Mouse (Mus musculus) forebrain, embryonic 11.5 days (tissue): ENCODE results near the gene Msl1. TPM values are rescaled to one million over a fixed set of nuclear protein-coding genes. Genes with fewer than 3 reads are reported as not detected.

Experiments
- ATAC-seq: fragments of 200-750 bp; cut with Nextera tagmentation; replicated peaks from 2 replicates; pipeline ENCODE4 v1.8.0; 2017; ENCODE audit warnings: moderate TSS enrichment; ENCODE audit not compliant: low FRiP score
- DNase-seq: peaks from one replicate; pipeline ENCODE4 v3.0.0-alpha.2; 2017; ENCODE audit warnings: low spot score
- H3K27ac ChIP-seq: fragments of 300-500 bp; sonication (generic); 2 replicates; pipeline ENCODE4 v1.5.1; 2014; ENCODE audit warnings: low read depth, low read length
- H3K27me3 ChIP-seq: fragments of 300-500 bp; sonication (generic); 2 replicates; pipeline ENCODE4 v1.6.1; 2014; ENCODE audit warnings: mild to moderate bottlenecking, low read length, mixed read lengths; ENCODE audit not compliant: control insufficient read depth, insufficient read depth
- H3K36me3 ChIP-seq: fragments of 300-500 bp; sonication (generic); 2 replicates; pipeline ENCODE4 v1.6.1; 2014; ENCODE audit warnings: mild to moderate bottlenecking, low read length, moderate library complexity, mixed read lengths; ENCODE audit not compliant: control insufficient read depth, insufficient read depth
- H3K4me1 ChIP-seq: fragments of 300-500 bp; sonication (generic); replicated peaks from 2 replicates; pipeline ENCODE4 v1.6.1; 2014; ENCODE audit warnings: low read length, mixed read lengths; ENCODE audit not compliant: control insufficient read depth, insufficient read depth
- H3K4me2 ChIP-seq: fragments of 300-500 bp; sonication (generic); 2 replicates; pipeline ENCODE4 v1.6.1; 2014; ENCODE audit warnings: low read depth, mild to moderate bottlenecking, low read length, moderate library complexity, mixed read lengths; ENCODE audit not compliant: severe bottlenecking
- H3K4me3 ChIP-seq: fragments of 300-500 bp; sonication (generic); 2 replicates; pipeline ENCODE4 v1.5.1; 2014; ENCODE audit warnings: low read depth, low read length
- H3K9ac ChIP-seq: fragments of 300-500 bp; sonication (generic); 2 replicates; pipeline ENCODE4 v1.6.1; 2014; ENCODE audit warnings: low read length
- H3K9me3 ChIP-seq: fragments of 300-500 bp; sonication (generic); 2 replicates; pipeline ENCODE4 v1.6.1; 2016; ENCODE audit warnings: low read length, mixed read lengths; ENCODE audit not compliant: control insufficient read depth
- WGBS: fragments of 180-500 bp; shearing (Covaris S2); extraction: QIAGEN DNeasy Blood & Tissue Kit; methylation state at CpG from one replicate; pipeline ENCODE4 v1.1.7; 2014; 5-methylcytosine and 5-hydroxymethylcytosine counted together
- polyA plus RNA-seq: library from polyadenylated mRNA; unstranded; fragments of >200 nt; fragmentation: Nextera tagmentation; extraction: Ambion mirVana; gene quantifications from 2 replicates; pipeline ENCODE4 v1.2.1, GENCODE M21; 2014

The Msl1 gene
- polyA plus RNA-seq, 1 experiment from 2014 or later, result 24.0 TPM

- H3K4me1 ChIP-seq, result peaks cover 15% of the 10 kb centered on the region
Observed at GRCm38 (mm10) chr11:98794469-98795014, 774 bp upstream of the Msl1 start.

GRCm38 (mm10) chr11:98795714-98796514 is 598 bp downstream of the Msl1 start:
- WGBS, result 1% methylated on average over 66 of the region's 74 CpGs
- H3K4me2 ChIP-seq, result peak overlapping the region; percentile 90
- H3K27me3 ChIP-seq, result no peaks in the 10 kb centered on the region
- peak; percentile 86 for DNase-seq
- H3K9me3 ChIP-seq, result no peaks in the 10 kb centered on the region
- H3K36me3 ChIP-seq, result peaks cover 5% of the 10 kb centered on the region; the same call in 1 of the 2 replicates
- H3K4me3 ChIP-seq, result peak overlapping the region; percentile 100
- ATAC-seq, result peak; percentile 65
- peak overlapping the region; percentile 100 for H3K27ac ChIP-seq
- peaks cover 13% of the 10 kb centered on the region for H3K4me1 ChIP-seq
- H3K9ac ChIP-seq, result peak overlapping the region; percentile 100

More at GRCm38 (mm10) chr11:98794469-98795014, 774 bp upstream of the Msl1 start:
- peak; percentile 59 for ATAC-seq
- under 1% methylated on average over 23 of the region's 30 CpGs for WGBS
- Histone ChIP-seq H3K4me2 (peak overlapping the region; percentile 90), H3K9me3 (no peaks in the 10 kb centered on the region), H3K4me3 (peak overlapping the region; percentile 100), H3K36me3 (no peaks in the 10 kb centered on the region), H3K27me3 (no peaks in the 10 kb centered on the region), H3K9ac (peak overlapping the region; percentile 100), H3K27ac (peak overlapping the region; percentile 100)
- DNase-seq, result no peak

GRCm38 (mm10) chr11:98796515-98797216 is 1.4 kb downstream of the Msl1 start:
- peak overlapping the region; percentile 100 for H3K4me3 ChIP-seq
- H3K27me3 ChIP-seq, result no peaks in the 10 kb centered on the region
- H3K4me1 ChIP-seq, result peaks cover 13% of the 10 kb centered on the region
- peak; percentile 34; the same call in 1 of the 2 replicates for ATAC-seq
- H3K27ac ChIP-seq, result peak overlapping the region; percentile 100
- H3K9me3 ChIP-seq, result no peaks in the 10 kb centered on the region
- peak; percentile 88 for DNase-seq
- H3K4me2 ChIP-seq, result peak overlapping the region; percentile 90
- peaks cover 5% of the 10 kb centered on the region; the same call in 1 of the 2 replicates for H3K36me3 ChIP-seq
- WGBS, result 4% methylated on average over 23 of the region's 23 CpGs
- H3K9ac ChIP-seq, result peak overlapping the region; percentile 100

- Histone ChIP-seq H3K4me2 (peak overlapping the region; percentile 90), H3K4me1 (peaks cover 11% of the 10 kb centered on the region), H3K9ac (peak overlapping the region; percentile 100), H3K36me3 (peaks cover 5% of the 10 kb centered on the region; the same call in 1 of the 2 replicates), H3K27me3 (no peaks in the 10 kb centered on the region), H3K4me3 (peak overlapping the region; percentile 100), H3K9me3 (no peaks in the 10 kb centered on the region), H3K27ac (no peak overlapping the region)
- ATAC-seq, result no peak
- WGBS, result 16% methylated on average over 5 of the region's 5 CpGs
- DNase-seq, result no peak
Observed at GRCm38 (mm10) chr11:98797306-98797705, 2.0 kb downstream of the Msl1 start.

GRCm38 (mm10) chr11:98797909-98798308 is 2.6 kb downstream of the Msl1 start:
- no peak overlapping the region for H3K27ac ChIP-seq
- H3K4me3 ChIP-seq, result peak overlapping the region; percentile 100
- ATAC-seq (no peak), DNase-seq (no peak)
- H3K4me2 ChIP-seq, result peak overlapping the region; percentile 90
- peaks cover 5% of the 10 kb centered on the region; the same call in 1 of the 2 replicates for H3K36me3 ChIP-seq
- H3K4me1 ChIP-seq, result peaks cover 11% of the 10 kb centered on the region
- no peaks in the 10 kb centered on the region for H3K9me3 ChIP-seq
- WGBS, result 53% methylated on average over 4 of the region's 4 CpGs
- H3K27me3 ChIP-seq, result no peaks in the 10 kb centered on the region
- H3K9ac ChIP-seq, result no peak overlapping the region

GRCm38 (mm10) chr11:98804605-98805004 is 9.3 kb downstream of the Msl1 start, which contains the start of gene Casc3:
Gene Casc3, plus strand, starts transcription at chr11:98804905.
- Histone ChIP-seq H3K9me3 (no peaks in the 10 kb centered on the region), H3K4me3 (no peak within 1 kb of the TSS), H3K4me1 (no peaks in the 10 kb centered on the region; the same call in 1 of the 2 replicates), H3K27me3 (no peaks in the 10 kb centered on the region), H3K27ac (no peak within 1 kb of the TSS), H3K4me2 (no peak within 1 kb of the TSS), H3K36me3 (peaks cover 13% of the 10 kb centered on the region), H3K9ac (no peak within 1 kb of the TSS)
- DNase-seq, result no peak
- WGBS, result 93% methylated on average over 5 of the region's 5 CpGs
- no peak for ATAC-seq

GRCm38 (mm10) chr11:98808417-98808816 is 13.1 kb downstream of the Msl1 start:
- H3K27me3 ChIP-seq, result no peaks in the 10 kb centered on the region
- WGBS, result 74% methylated on average over 2 of the region's 2 CpGs
- H3K4me1 ChIP-seq, result peaks cover 3% of the 10 kb centered on the region; the same call in 1 of the 2 replicates
- no peak for DNase-seq
- ATAC-seq, result no peak
- H3K4me3 ChIP-seq, result no peak overlapping the region
- H3K27ac ChIP-seq, result no peak overlapping the region
- H3K9ac ChIP-seq, result no peak overlapping the region
- peaks cover 8% of the 10 kb centered on the region for H3K36me3 ChIP-seq
- H3K4me2 ChIP-seq, result no peak overlapping the region
- no peaks in the 10 kb centered on the region for H3K9me3 ChIP-seq
